ENCODE assay signal across 8 mouse cellular contexts in the genomic region with DNA sequence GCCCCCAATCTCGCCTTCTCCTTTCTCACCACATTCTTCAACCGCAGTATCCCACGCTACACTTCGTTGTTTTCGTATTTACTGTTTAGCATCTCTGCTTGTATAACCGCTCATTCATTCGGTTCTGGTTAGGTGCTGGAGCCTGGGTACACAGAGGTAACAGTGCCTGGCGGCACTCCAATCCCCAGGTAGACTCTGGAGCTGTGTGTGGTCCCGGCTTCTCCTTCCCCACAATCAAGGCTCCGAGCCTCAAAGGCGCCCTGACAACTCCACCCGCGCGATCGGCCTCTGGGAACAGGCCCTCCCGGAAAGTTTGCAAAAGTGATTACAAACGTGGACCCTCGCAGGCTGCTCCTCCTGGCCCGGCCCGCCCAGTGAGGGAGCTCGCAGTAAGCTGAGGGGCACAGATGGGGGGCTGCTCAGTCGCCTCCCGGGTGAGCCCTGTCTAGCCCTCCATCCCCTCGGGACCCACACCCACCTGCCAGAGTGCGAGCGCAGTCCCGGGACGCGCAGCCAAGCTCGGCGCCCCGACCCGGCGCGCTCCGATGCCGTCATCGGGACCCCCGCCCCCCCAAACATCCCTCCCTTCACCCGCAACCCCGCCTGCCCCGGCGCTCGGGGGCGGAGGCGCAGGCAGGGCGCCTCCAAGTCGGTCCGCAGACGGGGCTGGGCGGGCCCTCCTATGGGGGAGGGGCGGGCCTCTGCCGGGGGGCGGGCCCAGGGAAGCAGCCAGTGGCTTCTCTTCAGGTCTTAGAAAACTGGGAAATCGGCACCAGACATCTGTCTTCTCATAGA. TPM values are rescaled to one million over a fixed set of nuclear protein-coding genes. Genes with fewer than 3 reads are reported as not detected.
DNase-seq lines count a peak whose midpoint lies in the region; ATAC-seq lines count a peak whose summit lies in the region.

Gene Kif7, minus strand, starts transcription at position 534 of the 795 bp plus-strand sequence.

- no peak within 1 kb of the TSS for H3K27ac ChIP-seq in liver, embryonic 12.5 days

- no peaks in the 10 kb centered on the region for H3K9me3 ChIP-seq in liver, embryonic 12.5 days (replicated peaks)

- H3K27me3 ChIP-seq in liver, embryonic 12.5 days (replicated peaks): peaks cover 78% of the 10 kb centered on the region

- peaks cover 18% of the 10 kb centered on the region for H3K4me1 ChIP-seq in liver, embryonic 12.5 days

- H3K36me3 ChIP-seq in liver, embryonic 12.5 days: no peaks in the 10 kb centered on the region

- ATAC-seq in inflammation-experienced regulatory T-cells, adult 6 months: peak; percentile 71
- peak; percentile 88 for ATAC-seq in liver, embryonic 12.5 days

- intact Hi-C loops in left cerebral cortex, postnatal 14 days (cut with DNase I): no loop called here

- peak within 1 kb of the TSS; percentile 94 for H3K4me2 ChIP-seq in liver, embryonic 12.5 days

- 1% methylated on average over 51 of the region's 55 CpGs for WGBS in liver, embryonic 12.5 days (ENCODE audit: insufficient replicate concordance)

- peak; percentile 47 to 50 for DNase-seq in left cerebral cortex, postnatal 14 days (ENCODE audit: low spot score in 2 of 2)
- no peak for DNase-seq in left cerebral cortex, adult 8-10 months (ENCODE audit: low spot score in 2 of 2)
- peak; percentile 66 for DNase-seq in c-Kit-positive CD71-negative TER-119-negative erythroid progenitor cells, embryonic 14.5 days (ENCODE audit: low read depth)
- DNase-seq in gastrocnemius, postnatal 25 days: peak; percentile 88
- peak; percentile 63 for DNase-seq in naive thymus-derived CD4-positive, alpha-beta T cell, adult 2 months (ENCODE audit: low read depth)
- peak; percentile 73 to 75 for DNase-seq in thymus, adult 18-20 months

- peak within 1 kb of the TSS; percentile 66 for H3K4me3 ChIP-seq in liver, embryonic 12.5 days

- peak within 1 kb of the TSS; percentile 70 for H3K9ac ChIP-seq in liver, embryonic 12.5 days

RNA-seq across cellular contexts. Expression of gene Kif7, which starts in this region (rescaled TPM):
- 1 to 10 TPM; 1.9 to 2.4 TPM for total RNA-seq in left cerebral cortex, postnatal 14 days (2021)
- 1 to 10 TPM; 1.6 to 2.2 (median 1.8) TPM for total RNA-seq in left cerebral cortex, adult 8-10 months (2022)
- under 1 TPM; 0.59 to 0.91 TPM for total RNA-seq in gastrocnemius, postnatal 25 days (2021)
- polyA plus RNA-seq in inflammation-experienced regulatory T-cells, adult 6 months (2017; shearing (Covaris generic)): under 1 TPM; 0.20 to 0.55 (median 0.31) TPM
- polyA plus RNA-seq in liver, embryonic 12.5 days (2016; fragmentation: Nextera tagmentation; extraction: Ambion mirVana): 1.4 and 1.7 TPM in 2 replicates

Comparison
In these comparisons a context has a peak if more than half of its experiments do, and no peak if none do; other contexts are left out.
1. DNase-seq: peak in left cerebral cortex, postnatal 14 days (2 of 2), c-Kit-positive CD71-negative TER-119-negative erythroid progenitor cells, embryonic 14.5 days (single experiment), naive thymus-derived CD4-positive, alpha-beta T cell, adult 2 months (single experiment) and thymus, adult 18-20 months (2 of 2); none in left cerebral cortex, adult 8-10 months (0 of 2).
2. Peak in DNase-seq in gastrocnemius, postnatal 25 days; RNA of the gene not detected or under 1 TPM.
3. Peak in ATAC-seq in inflammation-experienced regulatory T-cells, adult 6 months; RNA of the gene not detected or under 1 TPM.